Mouse (Mus musculus): ENCODE results near the gene Uchl5. TPM values are rescaled to one million over a fixed set of nuclear protein-coding genes. Genes with fewer than 3 reads are reported as not detected.

Gene Uchl5
- total and polyA plus RNA-seq, 2 experiments from 2014 or later, result 9.2 to 63.0 TPM

GRCm38 (mm10) chr1:143762159-143762558, 14.9 kb upstream of the Uchl5 start:
- ATAC-seq (ENCODE audit: low FRiP score) (no peak), DNase-seq (ENCODE audit: low spot score) (no peak)
- Histone ChIP-seq H3K4me1 (ENCODE audit: insufficient read depth, low read length) (no peaks in the 10 kb centered on the region), H3K36me3 (ENCODE audit: insufficient read depth, low read length) (peaks cover 43% of the 10 kb centered on the region), H3K27ac (ENCODE audit: low read depth, low read length) (no peak overlapping the region), H3K27me3 (ENCODE audit: insufficient read depth, low read length) (no peaks in the 10 kb centered on the region), H3K9ac (replicated peaks; ENCODE audit: low read length, poor library complexity, severe bottlenecking) (no peak overlapping the region), H3K9me3 (ENCODE audit: low read length) (no peaks in the 10 kb centered on the region), H3K4me3 (ENCODE audit: low read depth, low read length) (no peak overlapping the region), H3K4me2 (ENCODE audit: low read depth, low read length, poor library complexity, severe bottlenecking) (no peak overlapping the region)
- no peak for TF ChIP-seq CTCF (IDR thresholded peaks at IDR 0.05)
- 92% methylated on average over 8 of the region's 8 CpGs for WGBS

GRCm38 (mm10) chr1:143764443-143764842, 12.6 kb upstream of the Uchl5 start:
- no peaks in the 10 kb centered on the region for H3K9me3 ChIP-seq (ENCODE audit: low read length)
- no peaks in the 10 kb centered on the region for H3K27me3 ChIP-seq (ENCODE audit: insufficient read depth, low read length)
- H3K36me3 ChIP-seq (ENCODE audit: insufficient read depth, low read length), result peaks cover 34% of the 10 kb centered on the region
- DNase-seq (ENCODE audit: low spot score) (peak; percentile 51), ATAC-seq (ENCODE audit: low FRiP score) (no peak)
- peak; percentile 59 for TF ChIP-seq CTCF (IDR thresholded peaks at IDR 0.05)
- no peak overlapping the region for H3K9ac ChIP-seq (replicated peaks; ENCODE audit: low read length, poor library complexity, severe bottlenecking)
- H3K27ac ChIP-seq (ENCODE audit: low read depth, low read length), result no peak overlapping the region
- H3K4me2 ChIP-seq (ENCODE audit: low read depth, low read length, poor library complexity, severe bottlenecking), result no peak overlapping the region
- WGBS, result 50% methylated on average over 1 of the region's 1 CpGs
- H3K4me1 ChIP-seq (ENCODE audit: insufficient read depth, low read length), result no peaks in the 10 kb centered on the region
- H3K4me3 ChIP-seq (ENCODE audit: low read depth, low read length), result no peak overlapping the region

GRCm38 (mm10) chr1:143765801-143766200, 11.3 kb upstream of the Uchl5 start:
- H3K4me2 ChIP-seq (ENCODE audit: low read depth, low read length, poor library complexity, severe bottlenecking), result no peak overlapping the region
- H3K9me3 ChIP-seq (ENCODE audit: low read length), result no peaks in the 10 kb centered on the region
- H3K27me3 ChIP-seq (ENCODE audit: insufficient read depth, low read length), result no peaks in the 10 kb centered on the region
- peaks cover 30% of the 10 kb centered on the region for H3K36me3 ChIP-seq (ENCODE audit: insufficient read depth, low read length)
- H3K9ac ChIP-seq (replicated peaks; ENCODE audit: low read length, poor library complexity, severe bottlenecking), result no peak overlapping the region
- DNase-seq (ENCODE audit: low spot score) (no peak), ATAC-seq (ENCODE audit: low FRiP score) (no peak)
- no peak for TF ChIP-seq CTCF (IDR thresholded peaks at IDR 0.05)
- WGBS, result 88% methylated on average over 4 of the region's 4 CpGs
- H3K4me3 ChIP-seq (ENCODE audit: low read depth, low read length), result no peak overlapping the region
- H3K4me1 ChIP-seq (ENCODE audit: insufficient read depth, low read length), result no peaks in the 10 kb centered on the region
- H3K27ac ChIP-seq (ENCODE audit: low read depth, low read length), result no peak overlapping the region

GRCm38 (mm10) chr1:143766238-143766637, 10.8 kb upstream of the Uchl5 start:
- DNase-seq (ENCODE audit: low spot score) (no peak), ATAC-seq (ENCODE audit: low FRiP score) (no peak)
- TF ChIP-seq CTCF (IDR thresholded peaks at IDR 0.05), result no peak
- H3K4me1 ChIP-seq (ENCODE audit: insufficient read depth, low read length), result no peaks in the 10 kb centered on the region
- H3K36me3 ChIP-seq (ENCODE audit: insufficient read depth, low read length), result peaks cover 26% of the 10 kb centered on the region
- no peak overlapping the region for H3K4me3 ChIP-seq (ENCODE audit: low read depth, low read length)
- H3K27ac ChIP-seq (ENCODE audit: low read depth, low read length), result no peak overlapping the region
- no peak overlapping the region for H3K4me2 ChIP-seq (ENCODE audit: low read depth, low read length, poor library complexity, severe bottlenecking)
- H3K9ac ChIP-seq (replicated peaks; ENCODE audit: low read length, poor library complexity, severe bottlenecking), result no peak overlapping the region
- H3K9me3 ChIP-seq (ENCODE audit: low read length), result no peaks in the 10 kb centered on the region
- no peaks in the 10 kb centered on the region for H3K27me3 ChIP-seq (ENCODE audit: insufficient read depth, low read length)
- 91% methylated on average over 6 of the region's 6 CpGs for WGBS

GRCm38 (mm10) chr1:143770444-143771109, 6.5 kb upstream of the Uchl5 start:
- H3K36me3 ChIP-seq (ENCODE audit: insufficient read depth, low read length), result peaks cover 20% of the 10 kb centered on the region
- no peaks in the 10 kb centered on the region for H3K27me3 ChIP-seq (ENCODE audit: insufficient read depth, low read length)
- no peak overlapping the region for H3K4me3 ChIP-seq (ENCODE audit: low read depth, low read length)
- H3K4me2 ChIP-seq (ENCODE audit: low read depth, low read length, poor library complexity, severe bottlenecking), result no peak overlapping the region
- peaks cover 7% of the 10 kb centered on the region; the same call in 1 of the 2 replicates for H3K4me1 ChIP-seq (ENCODE audit: insufficient read depth, low read length)
- TF ChIP-seq CTCF (IDR thresholded peaks at IDR 0.05), result no peak
- no peak overlapping the region for H3K27ac ChIP-seq (ENCODE audit: low read depth, low read length)
- DNase-seq (ENCODE audit: low spot score) (no peak), ATAC-seq (ENCODE audit: low FRiP score) (no peak)
- no peaks in the 10 kb centered on the region for H3K9me3 ChIP-seq (ENCODE audit: low read length)
- WGBS, result 61% methylated on average over 20 of the region's 20 CpGs
- no peak overlapping the region for H3K9ac ChIP-seq (replicated peaks; ENCODE audit: low read length, poor library complexity, severe bottlenecking)

- no peak overlapping the region for H3K9ac ChIP-seq (replicated peaks; ENCODE audit: low read length, poor library complexity, severe bottlenecking)
- no peak overlapping the region for H3K27ac ChIP-seq (ENCODE audit: low read depth, low read length)
- H3K4me3 ChIP-seq (ENCODE audit: low read depth, low read length), result no peak overlapping the region
- H3K4me1 ChIP-seq (ENCODE audit: insufficient read depth, low read length), result peaks cover 7% of the 10 kb centered on the region; the same call in 1 of the 2 replicates
- no peaks in the 10 kb centered on the region for H3K27me3 ChIP-seq (ENCODE audit: insufficient read depth, low read length)
- WGBS, result 78% methylated on average over 7 of the region's 7 CpGs
- peaks cover 8% of the 10 kb centered on the region; the same call in 1 of the 2 replicates for H3K36me3 ChIP-seq (ENCODE audit: insufficient read depth, low read length)
- H3K9me3 ChIP-seq (ENCODE audit: low read length), result no peaks in the 10 kb centered on the region
- H3K4me2 ChIP-seq (ENCODE audit: low read depth, low read length, poor library complexity, severe bottlenecking), result no peak overlapping the region
- TF ChIP-seq CTCF (IDR thresholded peaks at IDR 0.05), result no peak
- no peak for ATAC-seq (ENCODE audit: low FRiP score)
- no peak for DNase-seq (ENCODE audit: low spot score)
Observed at GRCm38 (mm10) chr1:143773082-143773481, 4.0 kb upstream of the Uchl5 start.

Measured in midbrain, postnatal 0 days (tissue).